Mouse (Mus musculus) gastrocnemius, adult 2 months (tissue): ENCODE measurements around the gene Acp2. TPM values are rescaled to one million over a fixed set of nuclear protein-coding genes. Genes with fewer than 3 reads are reported as not detected.
"Not testable (repeated sequence)": the region's sequence is repeated elsewhere in the genome, so short reads cannot be mapped to it uniquely, and the experiment has no call there.

Experiments used
- DNase-seq: peaks from one replicate; pipeline ENCODE4 v3.0.0; 2022
- H3K27ac ChIP-seq: fragments of 200-600 bp; 2 replicates; pipeline ENCODE4 v1.8.1; 2022; ENCODE audit warnings: mild to moderate bottlenecking
- H3K4me3 ChIP-seq: fragments of 200-600 bp; 2 replicates; pipeline ENCODE4 v1.8.1; 2022; ENCODE audit warnings: mild to moderate bottlenecking, moderate library complexity
- CTCF ChIP-seq: fragments of 200-600 bp; IDR thresholded peaks from 2 replicates; pipeline ENCODE4 v1.8.1; 2022; ENCODE audit warnings: antibody characterized with exemption, mild to moderate bottlenecking, moderate library complexity
- intact Hi-C: fragments of 180-260 bp; cut with DNase I; formaldehyde crosslinking; loops from one replicate; pipeline ENCODE4 v1.15.1; 2025
- total RNA-seq, 2 experiments: library from RNA; stranded (reverse); gene quantifications; 2 replicates each; pipeline ENCODE4 v1.2.3; 2021

The Acp2 gene
- total RNA-seq, 2 experiments from 2014 or later: 12.5 to 13.6 TPM

DNA sequence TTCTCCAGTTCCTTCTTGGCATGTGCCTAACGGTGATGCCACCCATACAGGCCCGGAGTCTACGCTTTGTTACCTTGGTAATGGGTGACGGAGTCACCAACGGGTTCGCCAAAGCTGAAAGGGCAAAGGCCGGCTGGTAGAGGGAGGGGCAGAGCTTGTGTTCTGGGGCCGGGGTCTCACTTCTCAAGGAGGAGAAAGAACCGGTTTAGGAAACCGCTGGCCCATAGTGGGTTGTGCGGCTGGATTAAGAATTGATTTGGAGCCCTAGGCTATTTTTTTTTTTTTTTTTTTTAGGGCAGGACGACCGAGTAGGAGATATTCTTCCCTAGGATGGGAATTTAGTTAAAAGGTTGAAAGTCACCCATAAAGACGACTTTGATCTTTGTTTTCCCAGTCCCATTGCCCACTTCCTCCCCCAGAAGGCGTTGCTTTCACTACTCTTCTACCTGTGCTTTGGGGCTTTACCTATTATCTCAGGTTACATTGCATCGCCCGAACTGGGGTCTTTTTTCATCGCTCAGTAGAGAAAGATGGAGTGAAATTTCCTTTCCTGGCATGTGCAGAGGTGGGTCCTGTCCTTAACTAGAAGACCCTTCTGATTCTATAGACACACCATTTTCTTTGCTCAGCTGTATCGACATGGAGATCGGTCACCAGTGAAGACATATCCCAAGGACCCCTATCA is 429 bp downstream of the Acp2 start:
- Histone ChIP-seq H3K27ac (peak overlapping the region; percentile 94), H3K4me3 (peak overlapping the region; percentile 81)
- TF ChIP-seq CTCF: no peak
- intact Hi-C loops: loop anchor here (2.0 kb wide), 1 partner anchor 34 kb away; the partner anchor contains the start of gene Ddb2
- no peak for DNase-seq

DNA sequence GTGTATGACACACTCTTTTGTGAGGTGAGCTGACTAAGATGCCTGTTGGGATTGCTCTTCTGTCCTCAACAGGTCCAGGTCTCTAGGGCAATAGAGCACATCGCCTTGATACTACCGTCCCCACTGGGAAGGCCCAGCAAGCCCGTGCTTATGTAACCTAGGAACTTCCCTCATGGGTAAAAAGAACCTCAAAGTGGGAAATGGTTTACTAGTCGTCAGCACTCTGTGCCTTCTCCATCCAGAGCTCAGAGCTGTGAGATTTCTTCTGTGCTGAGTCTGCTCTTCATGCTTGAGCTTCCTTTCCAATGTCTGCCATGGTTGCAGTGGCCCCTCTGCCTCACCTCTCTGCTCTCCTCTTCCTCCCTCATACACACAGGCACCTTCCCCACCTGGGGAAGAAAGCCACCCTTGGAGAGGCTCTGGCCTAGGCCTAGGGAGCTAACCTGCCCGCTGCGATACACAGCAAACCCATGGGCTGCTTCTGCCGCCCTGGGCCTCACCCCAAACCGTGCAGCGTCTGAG is 3.6 kb downstream of the Acp2 start:
- no peak for DNase-seq
- TF ChIP-seq CTCF: no peak
- Histone ChIP-seq H3K27ac (peak overlapping the region; percentile 35; the same call in 1 of the 2 replicates), H3K4me3 (no peak overlapping the region)
- intact Hi-C loops: no loop called here

DNA sequence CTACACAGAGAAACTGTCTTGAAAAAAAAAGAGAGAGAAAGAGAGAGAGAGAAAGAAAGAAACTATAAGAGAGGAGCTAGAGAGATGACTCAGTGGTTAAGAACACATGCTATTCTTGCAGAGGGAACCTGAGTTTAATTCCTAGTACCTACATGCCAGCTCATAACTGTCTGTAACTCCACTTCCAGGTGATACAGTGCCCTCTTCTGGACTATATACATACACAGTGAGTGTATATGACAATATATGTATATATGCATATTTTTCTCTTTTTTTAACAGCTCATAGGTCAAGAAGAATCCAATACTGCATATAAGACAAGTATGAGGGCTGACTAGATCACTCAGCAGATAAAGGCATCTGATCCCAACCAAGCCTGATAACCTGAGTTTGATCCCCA is 10.6 kb downstream of the Acp2 start:
- intact Hi-C loops: no loop called here
- no peak for DNase-seq
- TF ChIP-seq CTCF: peak; percentile 27
- Histone ChIP-seq H3K27ac (no peak overlapping the region), H3K4me3 (no peak overlapping the region)

DNA sequence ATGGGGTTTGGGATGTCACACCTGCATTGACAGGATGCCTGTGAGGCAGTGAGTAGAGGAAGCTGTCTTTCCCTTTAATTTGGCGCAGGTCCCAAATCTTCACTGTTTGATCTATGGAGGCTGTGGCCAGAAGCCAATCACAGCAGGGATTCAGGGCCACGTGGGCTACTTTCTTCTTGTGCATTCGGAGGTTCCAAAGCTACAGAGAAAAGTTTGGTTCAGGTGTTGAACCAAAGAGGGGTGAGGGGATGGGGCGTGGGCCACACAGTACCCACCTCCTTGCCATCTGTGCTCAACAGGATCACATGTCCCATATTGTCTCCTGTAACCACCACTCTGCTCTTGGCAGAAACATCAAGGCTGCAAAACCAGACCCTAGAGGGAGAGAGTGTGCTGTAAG is 14.3 kb downstream of the Acp2 start:
- Histone ChIP-seq H3K27ac (no peak overlapping the region), H3K4me3 (no peak overlapping the region)
- intact Hi-C loops: no loop called here
- no peak for TF ChIP-seq CTCF
- DNase-seq: no peak

DNA sequence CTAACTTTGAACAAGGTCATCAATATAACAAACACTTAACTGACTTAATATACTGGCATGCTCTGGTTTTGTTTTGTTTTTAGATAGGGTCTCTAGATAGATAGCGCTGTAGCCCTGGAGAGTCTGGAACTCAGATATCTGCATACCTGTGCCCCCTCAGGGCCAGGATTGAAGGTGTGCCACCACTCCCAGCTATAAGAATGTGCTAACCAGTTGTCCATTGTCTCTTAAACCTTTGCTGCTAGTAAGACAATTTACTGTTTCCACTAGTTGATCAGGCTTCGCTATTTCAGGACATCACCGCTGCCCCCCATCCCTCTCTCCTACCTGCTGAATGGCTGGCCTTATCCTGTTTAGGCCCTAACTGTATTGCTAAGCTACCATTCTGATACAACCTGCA is 17.8 kb downstream of the Acp2 start:
- no peak for TF ChIP-seq CTCF
- peak overlapping the region; percentile 20; the same call in 1 of the 2 replicates for H3K27ac ChIP-seq
- no peak overlapping the region for H3K4me3 ChIP-seq
- DNase-seq: no peak
- intact Hi-C loops: no loop called here

DNA sequence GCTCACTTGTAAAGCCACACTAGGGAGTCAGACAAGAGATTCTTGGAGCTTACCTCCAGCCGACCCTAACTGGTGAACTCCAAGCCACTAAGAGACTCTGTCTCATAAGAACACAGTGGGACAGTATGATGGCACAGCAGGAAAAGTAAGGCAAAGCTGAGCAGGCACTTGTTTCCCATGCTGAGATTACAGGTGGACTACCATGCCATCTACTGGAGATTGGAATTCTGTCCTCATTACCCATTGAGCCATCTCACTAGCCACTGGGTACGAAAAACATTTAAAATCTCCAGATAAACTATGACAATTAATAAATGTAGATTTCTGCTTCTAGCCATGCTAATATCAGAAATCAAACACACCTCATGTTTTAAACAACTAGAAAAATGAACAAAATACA is 20.9 kb downstream of the Acp2 start:
- H3K4me3 ChIP-seq: no peak overlapping the region
- peak; percentile 42 for TF ChIP-seq CTCF
- H3K27ac ChIP-seq: no peak overlapping the region
- intact Hi-C loops: no loop called here
- no peak for DNase-seq

DNA sequence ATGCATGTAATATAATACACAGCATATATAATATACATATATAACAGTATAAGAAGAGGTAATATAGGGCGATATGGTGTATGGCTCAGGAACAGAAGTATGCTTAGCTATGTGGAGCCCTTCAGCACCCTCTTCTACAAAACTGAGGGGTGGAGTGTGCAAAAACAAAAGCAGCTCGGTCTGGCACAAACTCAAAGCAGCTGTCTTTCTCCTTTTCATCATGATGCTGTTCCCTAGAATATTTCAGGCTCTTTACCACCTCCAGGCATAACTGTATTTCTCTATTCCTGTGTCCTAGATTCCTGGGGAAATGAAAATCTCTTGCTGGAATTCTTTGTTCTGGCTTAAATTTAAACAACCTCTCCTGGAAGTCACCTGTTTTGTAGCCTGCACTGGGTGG is 27.1 kb downstream of the Acp2 start:
- DNase-seq: no peak
- intact Hi-C loops: no loop called here

DNA sequence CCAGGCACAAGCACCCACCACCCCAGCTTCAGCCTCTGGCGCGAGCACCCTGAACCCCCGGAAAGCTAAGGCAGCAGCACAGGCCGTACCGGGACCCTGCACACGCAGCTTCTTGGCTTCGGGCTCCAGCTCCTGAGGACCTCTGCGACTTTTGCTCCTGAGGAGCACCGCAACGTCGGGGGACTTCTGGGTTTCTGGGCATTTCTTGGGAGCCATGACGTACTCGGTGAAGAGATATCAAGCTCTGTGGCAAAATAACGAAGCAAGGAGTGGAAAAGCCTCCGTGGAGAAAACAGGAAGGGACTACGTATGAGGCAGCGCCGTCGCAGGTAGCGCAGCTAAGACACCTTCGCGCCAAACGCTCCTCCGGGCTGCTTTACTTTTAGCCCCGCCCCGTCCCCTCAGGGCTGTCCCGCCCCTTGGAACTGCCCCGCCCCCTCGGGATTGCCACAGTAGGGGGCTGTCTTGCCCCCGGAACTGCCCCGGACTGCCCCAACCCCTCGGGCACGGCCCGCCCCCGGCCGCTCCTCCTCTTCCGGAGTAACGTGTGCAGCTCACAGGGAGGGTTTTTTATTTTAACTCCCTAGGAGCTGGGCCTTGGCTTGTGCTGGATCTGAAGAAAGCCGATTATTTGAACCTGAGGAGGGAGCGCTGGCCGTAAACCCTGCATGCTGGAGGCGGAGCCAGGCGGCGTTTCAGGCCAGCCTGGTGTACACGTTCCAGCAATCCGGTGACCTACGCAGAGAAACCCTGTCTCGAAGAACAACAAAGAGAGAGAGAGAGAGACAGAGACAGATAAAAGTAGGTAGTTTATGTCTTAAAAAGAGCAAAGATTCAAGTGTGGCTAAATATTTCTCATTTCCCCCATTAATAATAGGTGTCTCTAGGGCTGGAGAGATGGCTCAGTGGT is 34.2 kb downstream of the Acp2 start, which contains the start of gene Ddb2:
Gene Ddb2 (minus strand): TSS at position 382 of the 910 bp plus-strand sequence.
- TF ChIP-seq CTCF: no peak
- peak; percentile 97 for DNase-seq
- H3K4me3 ChIP-seq: peak within 1 kb of the TSS; percentile 91
- intact Hi-C loops: loop anchor here (2.0 to 5.0 kb wide), 2 partner anchors 34 to 120 kb away; partner anchors contain the start of genes Acp2, Mybpc3 and Nr1h3
- H3K27ac ChIP-seq: peak within 1 kb of the TSS; percentile 95

More for the DNA sequence above, 27.1 kb downstream of the Acp2 start:
- Histone ChIP-seq H3K4me3 (no peak overlapping the region), H3K27ac (no peak overlapping the region)
- TF ChIP-seq CTCF: no peak

DNA sequence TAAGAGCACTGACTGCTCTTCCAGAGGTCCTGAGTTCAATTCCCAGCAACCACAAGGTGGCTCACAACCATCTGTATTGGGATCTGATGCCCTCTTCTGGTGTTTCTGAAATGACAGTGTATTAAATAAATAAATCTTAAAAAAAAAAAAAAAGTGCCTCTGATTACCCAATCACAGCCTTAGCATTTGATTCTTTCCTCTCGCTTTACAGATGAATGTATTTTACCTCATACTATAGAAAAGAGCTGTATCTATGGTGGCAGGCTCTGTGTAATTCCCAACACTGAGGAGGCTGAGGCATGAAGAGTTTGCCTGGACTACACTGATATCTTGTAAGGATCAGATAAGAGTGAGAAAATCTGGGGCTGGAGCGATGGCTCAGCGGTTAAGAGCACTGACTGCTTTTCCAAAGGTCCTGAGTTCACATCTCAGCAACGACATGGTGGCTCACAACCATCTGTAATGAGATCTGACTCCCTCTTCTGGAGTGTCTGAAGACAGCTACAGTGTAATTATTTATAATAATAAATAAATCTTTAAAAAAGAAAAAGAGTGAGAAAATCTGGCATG is 34.9 kb downstream of the Acp2 start:
- peak overlapping the region; percentile 95 for H3K27ac ChIP-seq
- TF ChIP-seq CTCF: peak; percentile 62
- H3K4me3 ChIP-seq: peak overlapping the region; percentile 91
- intact Hi-C loops: loop anchor here (2.0 to 5.0 kb wide), 2 partner anchors 35 to 120 kb away; partner anchors contain the start of genes Acp2, Mybpc3 and Nr1h3
- not testable (repeated sequence) for DNase-seq

DNA sequence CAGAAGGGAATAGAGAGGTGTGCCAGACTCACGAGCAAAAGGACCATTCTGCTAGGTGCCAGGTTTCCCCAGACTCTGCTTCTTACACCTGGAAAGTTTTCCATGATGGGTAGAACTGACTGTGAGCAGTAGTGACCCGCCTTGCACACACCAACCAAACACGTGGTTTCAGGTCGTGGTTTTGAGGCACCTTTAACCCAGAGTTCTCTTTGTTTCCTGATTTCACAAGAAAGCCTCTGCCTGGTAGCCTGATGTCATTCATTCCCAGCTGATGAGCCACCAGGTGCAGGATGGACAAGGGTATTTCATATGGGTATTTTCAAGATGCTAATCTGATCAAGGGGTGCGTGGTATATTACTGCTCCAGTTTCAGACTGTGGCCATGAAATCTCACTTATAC is 39.9 kb downstream of the Acp2 start:
- no peak for TF ChIP-seq CTCF
- Histone ChIP-seq H3K4me3 (no peak overlapping the region), H3K27ac (peak overlapping the region; percentile 90)
- intact Hi-C loops: loop anchor here (2.0 kb wide), 1 partner anchor 14 kb away; no protein-coding TSS in a partner anchor
- DNase-seq: no peak

DNA sequence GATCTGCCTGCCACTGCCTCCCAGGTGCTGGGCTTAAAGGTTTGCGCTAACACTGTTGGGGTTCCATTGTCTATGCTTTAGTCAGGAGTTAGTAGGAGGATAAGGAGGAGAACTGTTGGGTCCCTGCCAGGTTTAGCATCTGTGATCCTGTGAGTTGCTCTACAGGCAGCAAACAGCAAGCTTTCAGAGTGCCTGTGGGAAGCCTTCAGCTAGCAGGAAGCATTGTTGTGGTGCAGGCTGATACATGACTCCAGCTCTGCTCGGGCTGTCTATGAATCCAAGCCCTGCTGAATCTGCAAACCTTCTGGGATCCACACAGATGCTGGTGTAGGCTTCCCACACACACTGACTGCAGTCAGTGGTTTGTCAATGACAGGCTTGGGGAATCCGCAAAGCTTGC is 40.7 kb downstream of the Acp2 start:
- intact Hi-C loops: loop anchor here (2.0 kb wide), 1 partner anchor 13 kb away; no protein-coding TSS in a partner anchor
- no peak for TF ChIP-seq CTCF
- Histone ChIP-seq H3K4me3 (no peak overlapping the region), H3K27ac (peak overlapping the region; percentile 90)
- peak; percentile 24 for DNase-seq

DNA sequence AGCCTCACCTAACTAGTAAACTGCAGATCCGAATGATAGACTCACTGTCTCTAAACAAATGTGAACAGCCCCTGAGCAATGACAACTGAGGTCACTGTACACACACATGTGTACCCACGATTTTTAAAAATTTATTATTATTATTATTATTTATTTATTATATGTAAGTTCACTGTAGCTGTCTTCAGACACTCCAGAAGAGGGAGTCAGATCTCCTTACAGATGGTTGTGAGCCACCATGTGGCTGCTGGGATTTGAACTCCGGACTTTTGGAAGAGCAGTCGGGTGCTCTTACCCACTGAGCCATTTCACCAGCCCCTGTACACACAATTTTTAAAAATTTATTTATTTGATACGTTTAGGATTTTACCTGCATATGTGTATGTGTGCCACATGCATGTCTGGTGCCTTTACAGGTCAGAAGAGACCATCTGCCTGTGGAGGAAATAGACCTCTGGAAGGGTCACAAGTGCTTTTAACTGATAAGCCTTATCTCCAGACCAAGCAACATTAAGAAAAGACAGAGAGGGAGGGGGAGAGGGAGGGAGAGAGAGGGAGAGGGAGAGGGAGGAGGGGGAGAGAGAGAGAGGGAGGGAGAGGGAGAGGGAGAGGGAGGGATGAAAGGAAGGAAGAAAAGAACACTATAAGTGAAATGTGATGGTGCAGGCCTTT is 42.0 kb downstream of the Acp2 start:
- DNase-seq: no peak
- H3K4me3 ChIP-seq: no peak overlapping the region
- intact Hi-C loops: no loop called here
- no peak for TF ChIP-seq CTCF
- no peak overlapping the region; the same call in 1 of the 2 replicates for H3K27ac ChIP-seq
